Mouse (Mus musculus) frontal cortex, adult 2 months (tissue): ENCODE results near the gene Cdk11b. TPM values are rescaled to one million over a fixed set of nuclear protein-coding genes. Genes with fewer than 3 reads are reported as not detected.

Experiments used
- polyA plus RNA-seq: library from polyadenylated mRNA; depleted of rRNA; stranded (reverse); fragments of >200 nt; gene quantifications from 2 replicates; pipeline ENCODE4 v1.2.3, GENCODE M21; 2012; rRNA removed

Gene Cdk11b
- polyA plus RNA-seq, 1 experiment: 65.4 TPM

Other genes with a start within 250 kb of the Cdk11b start
- gene Gabrd, start 226.7 kb upstream of the Cdk11b start, polyA plus RNA-seq: 88.9 and 107 TPM in 2 replicates
- gene Cfap74, start 215.7 kb upstream of the Cdk11b start, polyA plus RNA-seq: 18.6 and 20.5 TPM in 2 replicates
- gene Tmem52, start 155.7 kb upstream of the Cdk11b start, polyA plus RNA-seq: 1.0 and 1.2 TPM in 2 replicates
- 693 and 705 TPM in 2 replicates for gene Gnb1, start 133.5 kb upstream of the Cdk11b start, polyA plus RNA-seq
- 71.2 and 72.4 TPM in 2 replicates for gene Nadk, start 62.5 kb upstream of the Cdk11b start, polyA plus RNA-seq
- gene Slc35e2, start 23.4 kb upstream of the Cdk11b start, polyA plus RNA-seq: 19.6 and 20.6 TPM in 2 replicates
- not detected in 2 replicates for gene Gm10563, start 20.6 kb downstream of the Cdk11b start, polyA plus RNA-seq
- 4.6 TPM in 2 replicates for gene Mmp23, start 28.5 kb downstream of the Cdk11b start, polyA plus RNA-seq
- gene Mib2, start 44.3 kb downstream of the Cdk11b start, polyA plus RNA-seq: 136 and 143 TPM in 2 replicates
- gene Fndc10, start 69.5 kb downstream of the Cdk11b start, polyA plus RNA-seq: 52.0 and 57.4 TPM in 2 replicates
- gene Ssu72, start 79.9 kb downstream of the Cdk11b start, polyA plus RNA-seq: 134 and 142 TPM in 2 replicates
- gene Tmem240, start 109.9 kb downstream of the Cdk11b start, polyA plus RNA-seq: 62.9 and 63.6 TPM in 2 replicates
- 88.4 and 95.8 TPM in 2 replicates for gene Atad3a, start 136.2 kb downstream of the Cdk11b start, polyA plus RNA-seq
- 30.7 and 31.8 TPM in 2 replicates for gene Vwa1, start 149.8 kb downstream of the Cdk11b start, polyA plus RNA-seq
- 24.2 and 26.8 TPM in 2 replicates for gene Tmem88b, start 161.0 kb downstream of the Cdk11b start, polyA plus RNA-seq
- gene Ankrd65, start 165.6 kb downstream of the Cdk11b start, polyA plus RNA-seq: not detected in 2 replicates
- gene Mrpl20, start 178.0 kb downstream of the Cdk11b start, polyA plus RNA-seq: 101 and 116 TPM in 2 replicates
- gene Ccnl2, start 187.6 kb downstream of the Cdk11b start, polyA plus RNA-seq: 127 and 144 TPM in 2 replicates
- gene Aurkaip1, start 206.4 kb downstream of the Cdk11b start, polyA plus RNA-seq: 126 and 131 TPM in 2 replicates
- 19.0 and 19.3 TPM in 2 replicates for gene Mxra8, start 214.8 kb downstream of the Cdk11b start, polyA plus RNA-seq
- gene Dvl1, start 222.5 kb downstream of the Cdk11b start, polyA plus RNA-seq: 129 and 134 TPM in 2 replicates
- 0.36 and 0.38 TPM in 2 replicates for gene Tas1r3, start 238.5 kb downstream of the Cdk11b start, polyA plus RNA-seq
- gene Cptp, start 244.6 kb downstream of the Cdk11b start, polyA plus RNA-seq: 19.6 and 22.3 TPM in 2 replicates
- 36.9 and 41.1 TPM in 2 replicates for gene Ints11, start 244.7 kb downstream of the Cdk11b start, polyA plus RNA-seq